Mouse (Mus musculus) 416B (cell line): ENCODE measurements at regions not wholly inside any gene's neighbourhood (a gene's known extent, or its start where the extent isn't known, plus 50 kb on each side); places are given as distances from the start of the nearest gene placed in this dataset.

Experiments
- DNase-seq: peaks from one replicate; pipeline ENCODE4 v3.0.0; 2011; ENCODE audit warnings: low read depth

DNA sequence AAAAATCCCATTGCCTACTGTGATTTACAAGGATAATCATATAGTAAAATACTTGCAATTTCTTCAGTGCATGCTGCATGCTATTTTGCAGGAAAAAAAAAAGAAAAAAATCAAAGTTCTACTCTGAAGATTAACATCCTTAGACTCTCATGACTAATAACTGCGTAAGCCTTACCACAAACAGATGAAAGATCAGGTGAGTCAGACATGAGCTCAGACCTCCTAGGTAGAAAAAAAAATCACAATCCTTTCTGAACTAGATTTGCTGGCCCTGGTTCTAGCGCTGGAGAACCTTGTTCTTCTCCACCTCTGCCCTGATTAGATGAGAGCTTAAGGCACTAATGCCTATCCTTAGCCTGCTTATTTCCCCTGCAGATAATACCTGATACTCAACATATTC, 96.1 kb upstream of the Snap25 start:
- DNase-seq: no peak

DNA sequence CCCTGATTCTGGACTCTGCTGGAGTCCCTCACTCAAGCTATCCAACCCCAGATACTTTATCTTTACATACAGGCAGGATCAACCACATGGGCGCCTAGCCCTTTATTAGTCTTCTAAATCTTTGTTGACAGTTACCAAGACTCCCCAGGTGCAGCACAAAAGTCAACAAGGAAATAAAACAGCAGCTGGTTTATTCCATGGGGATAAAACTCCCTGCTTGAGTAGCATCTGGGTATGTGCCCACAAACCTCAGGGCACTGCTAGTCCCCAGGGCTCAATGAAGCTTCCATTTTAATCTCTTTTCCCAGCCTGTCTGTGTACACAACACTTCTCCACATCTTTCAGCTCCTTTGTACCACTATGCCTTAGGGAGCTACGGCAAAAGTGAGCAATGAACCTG, 95.1 kb upstream of the Snap25 start:
- no peak for DNase-seq

DNA sequence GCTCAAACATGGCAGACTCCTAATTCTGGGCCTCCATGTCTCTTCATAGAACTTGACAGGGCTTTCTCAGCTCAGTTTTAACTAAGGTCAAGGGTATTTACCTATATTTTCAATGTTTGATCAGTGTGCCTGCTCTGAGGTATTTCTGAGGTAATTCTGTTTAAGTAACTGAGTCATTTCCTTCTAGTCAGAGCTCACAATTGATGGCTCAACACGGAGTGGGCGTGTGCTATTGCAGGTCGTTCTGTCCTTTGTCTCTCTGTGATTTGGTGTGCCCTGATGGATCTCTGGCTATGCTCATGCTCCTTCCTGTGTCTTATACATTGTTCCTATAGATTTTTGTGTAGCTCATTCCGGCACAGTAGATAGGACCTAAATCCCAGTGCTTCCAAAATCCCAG, 92.9 kb upstream of the Snap25 start:
- no peak for DNase-seq

DNA sequence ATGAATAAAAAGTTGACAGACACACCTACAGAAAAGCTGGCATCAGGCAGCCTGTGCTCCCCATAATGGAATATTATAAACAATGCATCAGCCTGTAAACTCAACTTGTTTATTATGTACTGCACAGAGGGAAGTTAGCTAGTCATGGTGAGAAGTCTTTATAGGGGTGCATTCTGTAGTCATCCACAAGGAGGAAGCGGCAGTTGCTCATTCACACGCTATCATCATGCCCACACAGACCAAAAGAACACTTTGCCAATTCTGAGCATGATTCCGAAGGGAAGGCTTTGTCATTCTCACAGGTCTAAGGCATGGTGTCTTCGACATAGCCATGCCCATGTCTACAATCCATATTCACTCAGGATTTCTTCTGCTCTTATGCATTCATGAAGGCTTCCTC, 92.3 kb upstream of the Snap25 start:
- DNase-seq: no peak

DNA sequence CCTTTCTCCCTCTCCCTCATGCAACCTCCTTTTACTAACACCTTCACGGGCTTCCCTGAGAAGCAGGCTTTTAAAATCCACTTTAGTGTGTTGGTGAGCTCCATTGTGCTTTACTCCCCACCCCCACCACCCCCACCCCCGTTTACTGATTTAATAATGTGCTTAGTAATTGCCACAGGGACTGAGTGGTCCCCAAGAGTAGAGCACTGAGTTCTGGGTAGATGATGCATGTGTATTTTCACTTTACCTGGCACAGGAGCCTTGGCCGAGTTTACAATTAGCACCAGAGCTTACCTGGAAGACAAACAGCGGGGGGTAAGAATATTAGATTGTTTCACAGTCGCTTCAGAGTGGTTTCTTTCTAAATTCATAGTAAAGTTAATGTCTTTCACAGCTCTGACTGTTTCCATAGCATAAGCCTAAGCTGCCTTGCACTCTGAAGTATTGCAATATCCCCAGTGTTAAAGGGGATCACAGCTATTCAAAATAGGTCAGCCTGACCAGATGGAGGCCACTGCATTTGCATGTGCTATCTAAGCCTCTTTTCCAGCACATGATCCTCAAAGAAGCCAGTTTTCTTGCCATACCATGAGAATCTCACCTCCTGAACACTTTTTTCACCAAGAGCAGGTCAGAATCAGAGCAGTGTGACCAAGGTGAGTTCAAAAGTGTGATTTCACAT, 89.3 kb upstream of the Snap25 start:
- DNase-seq: no peak

DNA sequence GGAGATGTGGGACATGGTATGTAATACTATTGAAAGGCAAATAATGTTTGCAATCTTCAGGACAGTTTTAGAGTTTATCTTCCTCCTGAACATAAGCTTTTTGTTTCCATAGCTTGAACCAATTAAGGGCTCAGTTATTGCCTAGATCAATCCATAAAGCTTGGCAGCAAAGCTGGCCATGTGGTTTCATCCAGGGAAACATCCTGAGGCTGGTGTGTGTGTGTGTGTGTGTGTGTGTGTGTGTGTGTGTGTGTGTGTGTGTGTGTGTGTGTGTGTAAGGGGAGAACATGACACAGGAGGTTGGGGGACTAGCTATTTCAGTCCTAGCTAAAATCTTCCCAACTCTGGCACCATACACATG, 88.8 kb upstream of the Snap25 start:
- DNase-seq: no peak

DNA sequence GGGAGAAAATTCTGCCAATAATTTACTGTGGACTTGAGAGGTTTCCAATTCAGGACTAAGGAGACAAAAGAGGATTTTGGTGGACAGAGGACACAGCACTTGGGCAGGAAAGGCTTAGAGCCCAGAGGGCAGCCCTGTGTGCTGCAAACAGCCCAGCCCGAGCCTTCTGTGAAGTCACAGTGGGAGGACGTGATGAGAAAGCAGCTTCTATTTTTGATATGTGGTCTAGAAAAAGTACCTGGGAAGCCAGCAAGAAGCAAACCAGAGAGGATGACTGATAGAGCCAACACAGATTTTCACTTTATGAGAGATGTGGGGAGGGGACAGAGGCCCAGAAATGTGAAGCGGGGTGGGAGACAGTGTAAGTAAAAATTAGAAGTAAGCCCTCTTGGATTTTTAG, 66.3 kb upstream of the Snap25 start:
- no peak for DNase-seq

DNA sequence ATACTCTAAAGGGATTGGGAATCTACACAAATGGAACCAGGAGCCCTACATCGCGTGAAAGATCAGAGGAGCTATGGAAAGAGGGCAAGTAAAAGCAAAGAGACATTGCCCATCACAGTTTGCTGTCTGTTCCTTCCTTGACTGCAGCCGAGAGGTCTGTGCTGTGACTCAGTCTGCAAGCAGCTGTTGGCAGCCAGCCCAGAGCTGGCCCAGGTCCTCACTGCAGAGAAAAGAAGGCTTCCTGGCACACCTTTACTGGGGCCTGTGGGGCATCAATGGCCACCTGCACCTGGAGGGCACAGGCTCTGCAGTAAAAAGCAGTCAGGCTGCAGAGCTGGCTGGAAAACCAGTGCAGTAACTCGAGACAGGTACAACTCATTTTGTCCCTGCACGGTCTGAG, 64.6 kb upstream of the Snap25 start:
- no peak for DNase-seq

DNA sequence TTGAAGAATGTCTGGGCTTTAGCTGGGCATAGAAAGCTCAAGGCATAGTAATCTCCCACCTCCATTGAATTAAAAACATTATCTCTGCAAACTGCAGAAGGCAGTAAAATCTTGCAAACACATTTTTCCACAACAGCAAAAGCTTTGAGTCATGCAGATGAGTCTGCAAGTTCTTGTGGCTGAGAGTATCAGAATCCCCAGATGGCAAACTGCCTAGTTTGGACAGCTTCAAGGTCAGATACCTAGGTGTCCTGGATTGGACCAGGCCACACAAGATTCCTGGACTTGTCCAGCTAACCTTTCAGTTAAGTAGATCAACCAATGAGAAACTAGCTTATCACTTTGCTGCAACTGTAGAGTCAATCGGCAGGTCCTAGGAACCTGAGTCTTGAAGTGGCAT, 62.5 kb upstream of the Snap25 start:
- peak; percentile 11 for DNase-seq

DNA sequence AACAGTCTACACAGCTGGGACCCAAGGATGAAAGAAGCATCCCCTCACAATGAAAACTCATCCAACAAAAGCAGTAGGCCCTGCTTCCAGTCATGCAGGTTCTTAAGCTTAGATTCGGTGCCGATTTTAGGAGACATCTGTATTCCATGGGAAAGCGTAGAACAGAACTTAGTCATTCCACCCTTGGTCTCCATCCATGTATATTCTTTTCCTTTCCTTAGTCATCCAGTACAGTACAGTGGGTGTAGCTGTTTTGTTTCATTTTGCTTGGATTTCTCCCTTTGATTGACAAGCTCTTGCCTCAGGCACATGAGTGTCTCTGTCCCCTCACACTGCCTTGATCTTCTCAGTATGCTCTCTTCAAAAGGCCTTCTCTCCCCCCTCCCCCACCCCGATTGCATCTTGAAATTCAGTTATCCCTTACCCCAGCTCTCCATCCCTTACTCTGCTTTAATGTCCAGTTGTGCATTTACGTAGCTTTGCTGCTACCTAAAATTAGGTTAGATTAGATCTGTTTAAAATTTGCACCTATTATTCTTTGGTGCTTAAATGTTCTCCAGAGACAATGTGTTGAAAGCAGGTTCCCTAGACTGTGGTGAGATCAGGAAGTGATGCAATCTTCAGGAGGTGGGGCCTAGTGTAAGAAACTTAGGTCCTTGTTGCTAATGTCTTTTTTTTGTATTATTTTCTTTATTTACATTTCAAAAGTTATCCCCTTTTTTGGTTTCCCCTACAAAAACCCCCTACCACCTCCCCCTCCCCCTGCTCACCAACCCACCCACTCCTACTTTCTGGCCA, 60.8 kb upstream of the Snap25 start:
- peak; percentile 39 for DNase-seq
